Mouse (Mus musculus) gastrocnemius, adult 18-20 months (tissue): ENCODE results near the gene Tk2. TPM values are rescaled to one million over a fixed set of nuclear protein-coding genes. Genes with fewer than 3 reads are reported as not detected.
A peak's percentile ranks its signal among the peaks of the same experiment; 100 is the strongest.
"Not testable (repeated sequence)": the region's sequence is repeated elsewhere in the genome, so short reads cannot be mapped to it uniquely, and the experiment has no call there.

Experiments
- DNase-seq: peaks from one replicate; pipeline ENCODE4 v3.0.0; 2021; ENCODE audit warnings: low spot score
- long read RNA-seq, 2 experiments: library from polyadenylated mRNA; stranded (forward); transcript quantifications; one replicate each; pipeline ENCODE4 v2.0.0; 2021
- total RNA-seq, 2 experiments: library from RNA; stranded (reverse); gene quantifications; 2 replicates each; pipeline ENCODE4 v1.2.3; 2021

The Tk2 gene
- 1 to 10 TPM; 4.0 to 4.1 TPM for total RNA-seq
- long read RNA-seq, experiment 1, partial matches to known transcripts = 0 of 10 reads
- long read RNA-seq, experiment 1, other reads (novel, unspliced or antisense) = 4 of 10 reads
- long read RNA-seq, experiment 2, partial matches to known transcripts = 0 of 9 reads
- long read RNA-seq, experiment 2, other reads (novel, unspliced or antisense) = 7 of 9 reads

DNA sequence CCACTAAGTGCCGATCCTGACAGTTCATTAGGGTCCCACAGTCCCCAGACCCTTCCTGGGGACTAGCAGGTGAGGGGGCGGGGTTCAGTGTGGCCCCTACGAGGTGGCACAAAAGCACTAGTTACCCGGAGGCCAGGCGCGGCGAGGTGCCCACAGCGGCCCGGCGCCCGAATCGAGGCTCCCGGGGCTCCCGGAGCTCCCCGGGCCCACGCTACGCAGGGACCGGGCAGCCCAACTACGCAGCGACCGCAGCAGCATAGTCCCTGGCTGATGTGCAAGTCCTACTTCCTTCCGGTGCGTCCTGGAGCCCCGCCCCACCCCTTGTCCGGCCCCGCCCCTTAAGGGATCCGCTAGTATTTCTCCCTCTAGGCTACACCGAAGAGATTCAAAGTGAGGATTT is at the start of gene Tk2:
Gene Tk2, minus strand, starts transcription at position 283 of the 400 bp plus-strand sequence.
- DNase-seq = peak; percentile 65

GRCm38 (mm10) chr8:104294396-104294795 is 46.0 kb upstream of the Tk2 start:
- no peak for DNase-seq

DNA sequence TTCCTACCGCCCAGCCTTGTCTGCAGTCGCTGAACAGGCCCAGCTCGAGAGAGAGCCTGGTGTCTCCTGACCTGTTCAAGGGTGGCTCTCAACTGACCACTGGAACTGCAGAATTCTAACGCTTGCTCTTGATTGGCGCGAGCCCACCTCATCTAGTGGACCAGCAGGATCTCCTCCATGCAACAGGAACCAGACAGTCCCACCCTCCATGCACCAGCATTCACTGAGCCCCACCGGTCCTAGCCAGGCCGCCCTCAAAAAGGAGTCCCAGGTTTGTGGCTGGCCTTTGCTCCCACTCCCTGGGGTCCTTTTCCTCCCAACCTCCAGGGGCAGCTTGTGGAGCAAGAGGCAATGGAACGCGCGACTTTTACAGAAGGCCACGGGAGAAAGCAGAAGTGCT is 44.7 kb upstream of the Tk2 start, which contains the start of gene Cmtm2a:
Gene Cmtm2a, minus strand, starts transcription at position 101 of the 400 bp plus-strand sequence.
- DNase-seq = not testable (repeated sequence)

GRCm38 (mm10) chr8:104268937-104269440 is 20.6 kb upstream of the Tk2 start:
- DNase-seq = no peak

- DNase-seq = no peak
Measured at GRCm38 (mm10) chr8:104268368-104268767, 20.0 kb upstream of the Tk2 start.

- DNase-seq = not testable (repeated sequence)
Measured at GRCm38 (mm10) chr8:104264271-104264935, 16.0 kb upstream of the Tk2 start.

DNA sequence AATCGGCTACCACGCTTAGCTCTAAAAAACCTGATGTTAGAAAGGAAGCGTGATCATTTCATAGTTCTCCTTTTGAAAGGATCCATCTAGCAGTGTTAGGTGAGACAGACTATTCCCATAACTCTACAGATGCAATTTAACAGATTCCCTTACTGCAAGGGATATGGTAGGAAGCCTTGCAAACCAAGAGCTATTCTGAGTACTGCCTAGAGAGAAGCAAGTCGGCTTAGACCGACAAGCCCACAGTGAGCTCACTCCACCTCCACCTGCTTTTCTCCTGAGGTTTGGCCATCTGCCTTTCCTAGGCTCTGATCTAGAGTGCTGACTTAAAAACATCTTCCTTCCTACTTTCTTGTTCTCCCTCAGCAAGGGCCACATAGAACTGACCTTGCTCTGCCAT is 13.4 kb upstream of the Tk2 start:
- DNase-seq = not testable (repeated sequence)

DNA sequence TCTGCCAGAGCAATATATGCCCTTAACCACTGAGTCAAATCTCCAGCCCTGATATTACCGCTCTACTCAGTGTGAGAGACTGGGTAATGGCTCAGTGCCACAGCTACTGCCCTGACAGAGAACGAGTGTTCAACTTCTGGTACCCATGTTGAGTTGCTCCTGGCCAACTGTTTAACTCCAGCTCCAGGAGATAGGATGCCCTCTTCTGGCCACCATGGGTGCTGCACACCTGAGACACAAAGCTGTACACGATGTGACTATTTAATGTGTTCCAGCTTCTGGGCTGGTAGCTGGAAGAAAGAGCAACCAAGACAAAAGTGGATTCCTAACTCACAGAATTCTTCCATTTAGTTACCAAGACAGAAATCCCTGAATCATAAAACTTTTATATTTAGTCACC is 4.7 kb upstream of the Tk2 start:
- DNase-seq = no peak

GRCm38 (mm10) chr8:104251461-104251860 is 3.1 kb upstream of the Tk2 start:
- no peak for DNase-seq

DNA sequence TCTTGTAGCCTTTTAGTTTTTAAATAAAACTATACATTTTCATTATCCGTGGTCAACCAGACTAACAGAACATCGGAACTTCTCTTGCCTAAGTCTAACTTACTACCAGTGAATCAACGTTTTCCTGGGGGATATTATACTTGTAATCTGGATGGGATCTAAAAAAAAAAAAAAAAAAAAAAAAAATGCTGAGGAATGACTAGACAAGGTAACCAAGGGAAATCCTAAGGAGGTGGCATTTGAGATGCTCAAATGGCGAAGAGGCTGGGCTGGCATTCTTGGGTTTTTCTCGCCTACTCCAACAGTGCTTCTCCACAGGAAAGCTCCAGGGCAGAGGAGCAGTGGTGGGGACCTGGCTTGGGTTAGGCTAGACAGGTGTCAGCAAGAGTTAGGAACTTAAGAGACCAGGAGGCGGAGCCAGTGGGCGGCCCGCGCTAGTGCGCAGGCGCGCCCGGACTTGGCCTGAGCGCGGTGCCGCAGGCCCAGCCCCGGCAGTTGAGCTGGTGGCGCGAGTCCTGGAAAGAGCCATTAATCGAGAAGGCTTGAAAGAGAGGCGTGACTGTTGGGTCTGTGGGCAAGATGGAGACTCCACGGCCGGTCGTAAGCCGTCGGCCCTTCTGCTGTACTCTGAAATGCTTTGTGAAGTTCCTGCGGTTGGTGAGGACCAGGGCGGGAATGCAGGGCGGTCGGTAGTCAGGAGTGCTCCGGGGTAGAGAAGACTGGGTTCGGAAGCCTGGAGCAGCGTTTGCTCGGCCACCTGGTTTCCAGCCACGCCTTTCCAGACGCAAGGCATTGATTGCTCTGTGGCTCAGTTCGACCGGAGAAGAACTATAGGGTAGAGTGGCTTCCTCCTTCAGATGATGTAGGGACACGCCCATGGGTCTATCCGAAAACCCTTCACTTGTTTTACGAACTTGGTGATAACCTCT is 2.3 kb upstream of the Tk2 start, which contains the start of gene Cklf:
Gene Cklf, plus strand, starts transcription at position 423 of the 929 bp plus-strand sequence.
- peak; percentile 82 for DNase-seq

DNA sequence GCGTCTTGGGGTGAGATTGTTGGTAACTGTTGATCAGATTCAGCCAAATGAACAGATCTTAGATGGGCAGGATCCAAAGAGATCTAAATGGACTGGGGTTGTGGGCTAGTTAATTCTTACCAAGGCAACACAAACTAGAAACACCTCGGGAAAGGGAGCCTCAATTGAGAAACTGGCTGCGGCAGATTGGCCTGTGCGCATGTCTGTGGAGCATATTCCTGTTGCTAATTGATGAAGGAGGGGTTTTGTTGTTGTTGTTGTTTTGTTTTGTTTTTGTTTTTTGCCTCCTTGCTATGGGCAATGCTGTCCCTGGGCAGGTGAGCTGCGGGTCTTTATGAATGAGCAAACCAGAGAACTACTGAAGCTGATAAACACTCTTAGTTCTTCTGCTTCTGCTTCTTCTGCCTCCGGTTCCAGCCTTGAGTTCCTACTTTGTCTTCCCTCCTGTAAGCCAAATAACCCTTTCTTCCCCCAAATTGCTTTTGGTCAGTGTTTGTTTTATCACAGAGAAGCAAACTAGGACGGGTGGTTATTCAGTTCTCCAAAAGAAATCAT is 1.2 kb upstream of the Tk2 start:
- DNase-seq = no peak

GRCm38 (mm10) chr8:104247908-104248275 is 466 bp downstream of the Tk2 start:
- peak; percentile 8 for DNase-seq

- DNase-seq = no peak
Measured at GRCm38 (mm10) chr8:104247054-104247907, 1.1 kb downstream of the Tk2 start.

- no peak for DNase-seq
Measured at GRCm38 (mm10) chr8:104246621-104247020, 1.7 kb downstream of the Tk2 start.

DNA sequence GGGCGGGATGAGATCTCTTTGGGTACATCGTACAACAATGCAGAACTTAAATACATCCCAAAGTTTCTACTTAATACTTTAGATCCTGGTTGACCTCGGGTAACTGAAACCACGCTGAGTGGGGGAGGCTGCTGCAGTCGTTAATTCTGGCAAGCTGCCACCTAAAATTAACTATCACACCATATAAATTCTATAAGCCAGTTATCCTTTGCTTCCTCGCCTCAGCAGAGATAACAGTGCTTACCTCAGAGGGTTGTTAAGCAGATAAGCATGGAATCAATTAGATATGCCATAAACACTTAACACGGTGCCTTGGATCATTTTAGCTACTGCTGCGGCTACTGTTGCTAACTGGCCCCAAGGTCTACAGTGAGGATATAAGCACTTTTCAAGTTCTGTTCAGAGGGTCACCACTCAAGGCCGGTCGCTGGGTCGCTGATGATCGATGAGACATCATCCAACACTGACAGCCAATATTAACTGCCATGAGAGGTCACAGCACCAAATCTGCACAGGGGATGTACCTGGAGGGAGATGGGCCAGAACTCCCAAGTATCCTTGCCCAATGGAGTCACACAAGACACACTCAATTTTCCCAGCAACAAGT is 6.2 kb downstream of the Tk2 start:
- DNase-seq = no peak

DNA sequence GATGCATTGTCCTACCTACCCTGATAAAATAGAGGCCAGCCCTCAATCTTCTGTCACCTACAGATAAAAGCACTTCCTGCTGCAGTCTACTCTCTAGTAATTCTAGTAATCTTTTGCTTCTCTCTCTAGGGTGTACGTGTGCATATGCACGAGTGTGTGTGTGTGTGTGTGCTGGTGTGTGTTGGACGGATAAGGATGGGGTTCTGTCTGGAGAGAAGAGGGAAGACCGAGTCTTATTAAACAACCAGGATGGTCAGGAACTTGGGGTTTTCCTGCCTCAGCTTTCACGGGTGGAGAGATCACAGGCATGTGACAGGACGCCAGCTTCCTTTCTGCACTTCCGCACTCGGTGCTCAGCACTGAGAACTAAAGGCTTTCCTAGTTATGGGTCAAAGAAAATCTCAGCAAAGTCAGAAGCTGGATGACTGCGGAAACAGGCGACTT is 8.9 kb downstream of the Tk2 start:
- DNase-seq = no peak

GRCm38 (mm10) chr8:104234573-104234972 is 13.8 kb downstream of the Tk2 start:
- no peak for DNase-seq

DNA sequence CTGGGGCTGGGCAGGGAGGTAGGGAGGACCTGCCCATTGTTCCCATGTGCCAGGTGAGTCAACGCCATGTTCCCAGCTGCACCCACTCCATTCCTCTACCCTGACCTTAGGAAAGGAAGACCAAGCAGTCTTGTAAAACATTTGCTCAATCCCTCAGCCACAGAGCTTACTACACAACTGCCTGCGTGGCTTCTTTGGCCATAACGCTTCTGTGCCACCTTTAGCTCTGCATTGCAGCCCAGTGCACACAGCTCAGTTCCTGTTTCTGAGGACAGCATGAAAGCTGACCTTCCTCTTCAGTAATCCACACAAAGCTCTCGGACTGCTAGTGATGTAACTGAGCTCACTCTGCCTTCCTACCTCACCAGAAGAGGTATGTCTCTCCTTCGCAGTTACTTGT is 15.4 kb downstream of the Tk2 start:
- no peak for DNase-seq

- no peak for DNase-seq
Measured at GRCm38 (mm10) chr8:104232039-104232438, 16.3 kb downstream of the Tk2 start.

DNA sequence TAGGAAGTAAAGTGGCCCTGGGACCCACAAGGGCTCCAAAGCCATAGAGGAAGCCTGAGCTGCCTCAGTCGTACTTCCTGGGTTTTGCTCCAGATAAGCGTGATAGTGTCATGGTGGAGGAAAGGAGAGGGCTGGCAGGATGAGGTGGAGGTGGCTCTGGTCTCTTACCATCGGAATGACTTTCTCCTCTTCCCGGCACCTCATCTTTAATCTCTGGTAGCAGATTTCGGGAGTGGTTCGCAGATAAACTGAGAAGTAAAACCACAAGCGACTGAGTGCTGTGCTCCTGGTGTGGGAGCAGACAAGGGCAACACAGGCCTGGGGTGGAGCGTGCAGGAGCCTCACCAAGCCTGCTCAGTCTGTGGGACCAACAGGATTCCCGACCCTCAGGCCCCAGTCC is 18.0 kb downstream of the Tk2 start:
- DNase-seq = no peak
